Mouse (Mus musculus): ENCODE measurements around the gene Enox1.

DNA sequence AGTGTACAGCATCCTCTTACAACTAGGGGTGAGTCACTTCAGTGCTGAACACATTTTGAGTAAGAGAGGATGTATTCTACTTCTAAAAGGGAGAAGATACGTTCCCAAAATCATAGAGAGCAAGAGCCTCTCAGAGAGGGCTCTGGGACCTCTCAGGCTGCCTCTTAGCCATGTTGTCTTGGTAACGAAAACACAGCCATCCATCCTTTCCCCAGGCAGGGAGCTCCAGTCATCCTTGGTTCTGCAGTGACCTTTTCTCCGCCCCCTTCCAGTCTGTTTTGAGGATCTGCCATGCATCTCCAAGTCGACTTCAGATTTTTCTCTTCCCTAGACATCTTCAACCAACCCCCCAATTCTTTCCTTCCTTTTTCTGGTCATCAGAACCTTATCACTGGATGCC is 127.4 kb downstream of the Enox1 start:
- TF ChIP-seq POLR2AphosphoS2 (IDR thresholded peaks at IDR 0.05; ENCODE audit: insufficient read length, low read depth) (no peak), POLR2A (IDR thresholded peaks at IDR 0.05; ENCODE audit: insufficient read length, low read depth) (no peak), REST (IDR thresholded peaks at IDR 0.05; ENCODE audit: insufficient read depth, insufficient read length) (no peak), TCF12 (IDR thresholded peaks at IDR 0.05; ENCODE audit: insufficient read depth, poor library complexity, severe bottlenecking) (no peak), MYOD1 (IDR thresholded peaks at IDR 0.05; ENCODE audit: control insufficient read depth in 1 of 3, insufficient read length in 2 of 3, low read depth in 2 of 3) (no peak), MAX (IDR thresholded peaks at IDR 0.05; ENCODE audit: low read depth) (no peak), CEBPB (IDR thresholded peaks at IDR 0.05; ENCODE audit: insufficient read depth, poor library complexity, severe bottlenecking) (no peak), TCF3 (IDR thresholded peaks at IDR 0.05; ENCODE audit: insufficient read length, low read depth) (no peak)

Data from myocyte (in vitro differentiated cells).